Mouse (Mus musculus) liver, embryonic 16.5 days (tissue): ENCODE results near the gene Cyp2c38. TPM values are rescaled to one million over a fixed set of nuclear protein-coding genes. Genes with fewer than 3 reads are reported as not detected.
"Not testable (repeated sequence)": the region's sequence is repeated elsewhere in the genome, so short reads cannot be mapped to it uniquely, and the experiment has no call there.

Experiments
- ATAC-seq: fragments of 200-750 bp; cut with Nextera tagmentation; 2 replicates; pipeline ENCODE4 v1.8.0; 2017; ENCODE audit warnings: low read depth, mild to moderate bottlenecking, moderate number of reproducible peaks, moderate library complexity
- H3K27ac ChIP-seq: fragments of 300-500 bp; sonication (generic); 2 replicates; pipeline ENCODE4 v1.5.1; 2014; ENCODE audit warnings: mild to moderate bottlenecking, low read length
- H3K27me3 ChIP-seq: fragments of 300-500 bp; sonication (generic); 2 replicates; pipeline ENCODE4 v1.6.1; 2014; ENCODE audit warnings: low read depth, low read length, mixed read lengths; ENCODE audit not compliant: control insufficient read depth, insufficient read depth
- H3K36me3 ChIP-seq: fragments of 300-500 bp; sonication (generic); 2 replicates; pipeline ENCODE4 v1.6.1; 2014; ENCODE audit warnings: mild to moderate bottlenecking; ENCODE audit not compliant: control insufficient read depth, insufficient read depth
- H3K4me1 ChIP-seq: fragments of 300-500 bp; sonication (generic); 2 replicates; pipeline ENCODE4 v1.6.1; 2014; ENCODE audit warnings: low read depth, low read length, mixed read lengths; ENCODE audit not compliant: control insufficient read depth
- H3K4me2 ChIP-seq: fragments of 300-500 bp; sonication (generic); 2 replicates; pipeline ENCODE4 v1.6.1; 2014; ENCODE audit warnings: low read depth, low read length, mixed read lengths
- H3K4me3 ChIP-seq: fragments of 300-500 bp; sonication (generic); 2 replicates; pipeline ENCODE4 v1.5.1; 2014; ENCODE audit warnings: low read depth, mild to moderate bottlenecking, low read length
- H3K9ac ChIP-seq: fragments of 300-500 bp; sonication (generic); 2 replicates; pipeline ENCODE4 v1.6.1; 2014; ENCODE audit warnings: low read depth, low read length
- H3K9me3 ChIP-seq: fragments of 300-500 bp; sonication (generic); replicated peaks from 2 replicates; pipeline ENCODE4 v1.6.1; 2016; ENCODE audit warnings: low read length; ENCODE audit not compliant: control insufficient read depth
- WGBS: fragments of 180-500 bp; shearing (Covaris S2); extraction: QIAGEN DNeasy Blood & Tissue Kit; methylation state at CpG from one replicate; pipeline ENCODE4 v1.1.7; 2014; ENCODE audit not compliant: insufficient replicate concordance; 5-methylcytosine and 5-hydroxymethylcytosine counted together
- polyA plus RNA-seq: library from polyadenylated mRNA; unstranded; fragments of >200 nt; fragmentation: Nextera tagmentation; extraction: Ambion mirVana; gene quantifications from 2 replicates; pipeline ENCODE4 v1.2.1, GENCODE M21; 2015

The Cyp2c38 gene
- not detected in 2 replicates for polyA plus RNA-seq

DNA sequence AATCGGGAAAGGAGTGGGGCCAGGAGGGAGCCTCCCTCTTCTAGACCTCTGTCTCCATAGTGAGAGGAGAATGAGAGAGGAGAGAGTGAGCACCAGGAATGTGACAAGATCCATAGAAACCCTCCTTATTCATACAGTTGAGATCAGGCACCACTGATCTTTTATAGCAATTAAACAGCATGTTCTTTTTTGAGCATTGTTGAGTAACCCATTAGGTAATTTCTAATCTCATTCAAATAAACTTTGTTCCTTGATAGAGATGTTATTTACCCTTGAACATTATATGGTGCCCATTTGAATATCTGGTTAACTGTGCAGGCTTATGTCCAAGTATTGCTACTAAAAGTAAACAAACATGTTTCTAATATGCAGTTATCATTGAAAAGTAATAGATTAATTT, at the start of gene Cyp2c38:
Gene Cyp2c38, minus strand, starts transcription at position 135 of the 400 bp plus-strand sequence.
- no peak for ATAC-seq
- Histone ChIP-seq H3K4me2 (no peak within 1 kb of the TSS), H3K9me3 (no peaks in the 10 kb centered on the region), H3K27ac (no peak within 1 kb of the TSS), H3K4me1 (no peaks in the 10 kb centered on the region), H3K36me3 (no peaks in the 10 kb centered on the region), H3K9ac (no peak within 1 kb of the TSS), H3K27me3 (no peaks in the 10 kb centered on the region), H3K4me3 (no peak within 1 kb of the TSS)
- 68% methylated on average over 1 of the region's 1 CpGs for WGBS

- no peaks in the 10 kb centered on the region for H3K36me3 ChIP-seq
- 49% methylated on average over 4 of the region's 4 CpGs for WGBS
- no peak within 1 kb of the TSS for H3K4me2 ChIP-seq
- H3K4me1 ChIP-seq, result no peaks in the 10 kb centered on the region
- no peaks in the 10 kb centered on the region for H3K9me3 ChIP-seq
- no peaks in the 10 kb centered on the region for H3K27me3 ChIP-seq
- ATAC-seq, result no peak
- no peak within 1 kb of the TSS for H3K9ac ChIP-seq
- no peak within 1 kb of the TSS for H3K27ac ChIP-seq
- no peak within 1 kb of the TSS for H3K4me3 ChIP-seq
Observed at GRCm38 (mm10) chr19:39510534-39510933, 47.7 kb upstream of the Cyp2c38 start, which contains the start of gene Cyp2c39. Gene Cyp2c39 (plus strand): TSS chr19:39510862.

GRCm38 (mm10) chr19:39509533-39509932, 46.7 kb upstream of the Cyp2c38 start:
- WGBS, result 46% methylated on average over 1 of the region's 1 CpGs
- no peak overlapping the region for H3K4me3 ChIP-seq
- no peaks in the 10 kb centered on the region for H3K9me3 ChIP-seq
- H3K27ac ChIP-seq, result no peak overlapping the region
- no peak for ATAC-seq
- no peaks in the 10 kb centered on the region for H3K27me3 ChIP-seq
- H3K4me1 ChIP-seq, result no peaks in the 10 kb centered on the region
- H3K36me3 ChIP-seq, result no peaks in the 10 kb centered on the region
- H3K4me2 ChIP-seq, result no peak overlapping the region
- no peak overlapping the region for H3K9ac ChIP-seq

- ATAC-seq, result no peak
- no peaks in the 10 kb centered on the region for H3K36me3 ChIP-seq
- no peak overlapping the region for H3K4me3 ChIP-seq
- no peaks in the 10 kb centered on the region for H3K27me3 ChIP-seq
- no peak overlapping the region for H3K9ac ChIP-seq
- H3K27ac ChIP-seq, result no peak overlapping the region
- H3K4me2 ChIP-seq, result no peak overlapping the region
- H3K4me1 ChIP-seq, result no peaks in the 10 kb centered on the region
- H3K9me3 ChIP-seq, result no peaks in the 10 kb centered on the region
Observed at GRCm38 (mm10) chr19:39506341-39506740, 43.5 kb upstream of the Cyp2c38 start.

DNA sequence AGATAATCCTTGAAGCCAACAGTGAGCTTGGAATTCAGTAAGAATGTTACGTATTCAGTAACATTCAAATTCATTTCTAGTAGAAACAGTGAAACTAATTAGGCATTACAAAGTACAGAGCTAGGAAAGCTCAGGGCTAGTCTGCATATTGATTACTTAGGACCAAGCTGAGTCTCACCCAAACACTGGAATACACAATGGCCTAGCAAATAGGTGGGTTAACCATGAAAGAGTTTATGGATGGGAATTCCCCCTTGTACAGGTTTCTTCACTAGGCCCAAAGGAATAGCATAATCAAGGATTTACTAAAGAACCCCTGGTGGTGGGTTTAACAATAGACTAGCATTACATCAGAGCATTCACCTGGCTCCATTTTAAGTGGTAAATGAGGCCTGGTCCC, 21.1 kb upstream of the Cyp2c38 start:
- 73% methylated on average over 1 of the region's 1 CpGs for WGBS
- H3K4me1 ChIP-seq, H3K9ac ChIP-seq, H3K36me3 ChIP-seq, H3K9me3 ChIP-seq, H3K27me3 ChIP-seq, H3K4me3 ChIP-seq, H3K4me2 ChIP-seq, H3K27ac ChIP-seq, ATAC-seq: not testable (repeated sequence)

DNA sequence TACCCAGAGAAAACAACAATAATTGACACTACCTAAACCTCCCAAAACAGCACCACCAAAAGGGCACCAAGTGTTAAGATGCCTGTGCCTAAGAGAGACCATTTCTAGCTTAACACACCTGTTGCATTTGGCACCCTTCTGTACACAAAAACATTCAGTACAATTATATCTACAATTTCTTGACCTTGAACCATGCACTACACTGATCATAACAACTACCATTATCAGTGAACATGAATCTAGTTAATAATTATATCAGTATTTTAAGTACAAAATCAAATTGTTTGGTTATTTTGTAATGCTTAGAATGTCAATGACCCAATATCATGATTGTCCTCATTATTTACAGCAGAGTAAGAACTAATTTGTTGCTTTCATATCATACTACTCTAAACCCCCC, 1.0 kb upstream of the Cyp2c38 start:
- ATAC-seq, result no peak
- H3K9me3 ChIP-seq, result no peaks in the 10 kb centered on the region
- H3K27me3 ChIP-seq, result no peaks in the 10 kb centered on the region
- no peaks in the 10 kb centered on the region for H3K4me1 ChIP-seq
- H3K36me3 ChIP-seq, result no peaks in the 10 kb centered on the region
- no peak overlapping the region for H3K9ac ChIP-seq
- H3K27ac ChIP-seq, result no peak overlapping the region
- H3K4me3 ChIP-seq, result no peak overlapping the region
- no peak overlapping the region for H3K4me2 ChIP-seq

Other genes starting within 250 kb of the Cyp2c38 start
- gene Cyp2c29, start 193.7 kb downstream of the Cyp2c38 start, polyA plus RNA-seq, result not detected in 2 replicates
- not detected in 2 replicates for gene Cyp2c39, start 47.8 kb upstream of the Cyp2c38 start, polyA plus RNA-seq
- 0.90 and 1.2 TPM in 2 replicates for gene Cyp2c67, start 186.0 kb upstream of the Cyp2c38 start, polyA plus RNA-seq